Mouse (Mus musculus) stomach, embryonic 16.5 days (tissue): ENCODE results near the gene Ucp3. TPM values are rescaled to one million over a fixed set of nuclear protein-coding genes. Genes with fewer than 3 reads are reported as not detected.

Experiments
- ATAC-seq: fragments of 200-750 bp; cut with Nextera tagmentation; 2 replicates; pipeline ENCODE4 v1.8.0; 2017; ENCODE audit warnings: moderate number of reproducible peaks, moderate TSS enrichment; ENCODE audit not compliant: insufficient read depth, low FRiP score
- H3K27ac ChIP-seq: fragments of 300-500 bp; sonication (generic); 2 replicates; pipeline ENCODE4 v1.5.1; 2014; ENCODE audit warnings: low read length
- H3K27me3 ChIP-seq: fragments of 300-500 bp; sonication (generic); 2 replicates; pipeline ENCODE4 v1.6.1; 2014; ENCODE audit warnings: low read length, control low read depth, mixed read lengths; ENCODE audit not compliant: control insufficient read depth, insufficient read depth
- H3K36me3 ChIP-seq: fragments of 300-500 bp; sonication (generic); 2 replicates; pipeline ENCODE4 v1.6.1; 2014; ENCODE audit warnings: low read length; ENCODE audit not compliant: control insufficient read depth, insufficient read depth
- H3K4me1 ChIP-seq: fragments of 300-500 bp; sonication (generic); 2 replicates; pipeline ENCODE4 v1.6.1; 2014; ENCODE audit warnings: low read length, control low read depth, mixed read lengths; ENCODE audit not compliant: control insufficient read depth, insufficient read depth
- H3K4me2 ChIP-seq: fragments of 300-500 bp; sonication (generic); 2 replicates; pipeline ENCODE4 v1.6.1; 2014; ENCODE audit warnings: low read depth, low read length, mixed read lengths
- H3K4me3 ChIP-seq: fragments of 300-500 bp; sonication (generic); replicated peaks from 2 replicates; pipeline ENCODE4 v1.5.1; 2014; ENCODE audit warnings: mild to moderate bottlenecking, low read length
- H3K9ac ChIP-seq: fragments of 300-500 bp; sonication (generic); 2 replicates; pipeline ENCODE4 v1.6.1; 2014; ENCODE audit warnings: low read length
- H3K9me3 ChIP-seq: fragments of 300-500 bp; sonication (generic); replicated peaks from 2 replicates; pipeline ENCODE4 v1.6.1; 2016; ENCODE audit warnings: low read length, control low read depth; ENCODE audit not compliant: control insufficient read depth
- WGBS: fragments of 180-500 bp; shearing (Covaris S2); extraction: QIAGEN DNeasy Blood & Tissue Kit; methylation state at CpG from one replicate; pipeline ENCODE4 v1.1.7; 2014; 5-methylcytosine and 5-hydroxymethylcytosine counted together
- polyA plus RNA-seq: library from polyadenylated mRNA; unstranded; fragments of >200 nt; fragmentation: Nextera tagmentation; extraction: Ambion mirVana; gene quantifications from 2 replicates; pipeline ENCODE4 v1.2.1, GENCODE M21; 2015

The Ucp3 gene
- polyA plus RNA-seq, 1 experiment from 2014 or later, result 0.10 TPM

DNA sequence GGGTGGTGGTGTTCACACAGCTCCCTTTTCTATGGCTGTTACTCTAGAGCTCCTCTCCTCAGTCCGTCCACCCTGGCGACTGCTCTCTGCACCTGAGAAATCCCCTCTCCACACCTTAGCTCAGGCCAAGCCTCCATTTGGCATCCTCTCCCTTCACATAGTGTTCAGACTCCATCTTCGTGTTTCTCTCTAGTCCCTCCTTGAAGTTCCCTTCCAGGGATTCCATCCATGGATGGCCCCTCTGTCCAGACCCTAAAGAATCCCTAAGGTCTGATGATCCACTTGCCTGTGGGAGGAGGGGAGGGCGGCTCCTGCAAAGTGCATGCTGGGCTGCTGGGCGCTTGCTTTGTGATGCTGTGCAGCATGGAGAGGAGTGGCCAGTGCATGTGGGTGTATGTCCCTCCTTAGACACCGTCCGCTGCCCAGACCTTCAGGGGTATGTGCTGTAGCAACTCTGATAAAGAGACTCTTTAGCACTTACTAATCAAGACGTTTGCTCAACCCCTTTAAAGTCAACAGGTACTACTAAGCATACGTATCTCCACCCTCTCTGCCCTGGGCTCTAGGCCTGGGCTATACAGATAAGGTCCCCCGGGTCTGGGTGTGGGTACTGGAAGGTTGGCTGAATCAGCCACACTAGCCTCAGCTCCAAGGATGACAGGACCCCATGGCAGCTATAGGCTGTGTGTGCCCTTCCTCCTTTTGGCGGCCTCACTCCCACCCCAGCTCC is 5.8 kb upstream of the Ucp3 start:
- Histone ChIP-seq H3K4me2 (0 out of 2 replicates have a peak overlapping the region, but pooled peaks have one; percentile 18), H3K9ac (no peak overlapping the region), H3K4me1 (peaks cover 31% of the 10 kb centered on the region), H3K9me3 (no peaks in the 10 kb centered on the region), H3K4me3 (no peak overlapping the region), H3K27ac (peak overlapping the region; percentile 86), H3K27me3 (no peaks in the 10 kb centered on the region), H3K36me3 (peaks cover 7% of the 10 kb centered on the region; the same call in 1 of the 2 replicates)
- WGBS, result 75% methylated on average over 11 of the region's 11 CpGs
- ATAC-seq, result peak; percentile 88

- Histone ChIP-seq H3K27me3 (no peaks in the 10 kb centered on the region), H3K27ac (no peak overlapping the region), H3K4me2 (no peak overlapping the region), H3K36me3 (peaks cover 4% of the 10 kb centered on the region; the same call in 1 of the 2 replicates), H3K4me1 (peaks cover 24% of the 10 kb centered on the region), H3K9ac (no peak overlapping the region), H3K9me3 (no peaks in the 10 kb centered on the region), H3K4me3 (no peak overlapping the region)
- 82% methylated on average over 6 of the region's 6 CpGs for WGBS
- no peak for ATAC-seq
Measured at GRCm38 (mm10) chr7:100468761-100469160, 4.0 kb upstream of the Ucp3 start.

- Histone ChIP-seq H3K4me1 (peaks cover 24% of the 10 kb centered on the region), H3K4me2 (no peak overlapping the region), H3K27ac (no peak overlapping the region), H3K27me3 (no peaks in the 10 kb centered on the region), H3K36me3 (peaks cover 4% of the 10 kb centered on the region; the same call in 1 of the 2 replicates), H3K9ac (no peak overlapping the region), H3K9me3 (no peaks in the 10 kb centered on the region), H3K4me3 (no peak overlapping the region)
- no peak for ATAC-seq
- 70% methylated on average over 1 of the region's 1 CpGs for WGBS
Measured at GRCm38 (mm10) chr7:100469502-100469901, 3.3 kb upstream of the Ucp3 start.

- Histone ChIP-seq H3K27ac (no peak overlapping the region), H3K36me3 (peaks cover 4% of the 10 kb centered on the region; the same call in 1 of the 2 replicates), H3K27me3 (no peaks in the 10 kb centered on the region), H3K4me2 (no peak overlapping the region), H3K9ac (no peak overlapping the region), H3K4me3 (no peak overlapping the region), H3K4me1 (peaks cover 20% of the 10 kb centered on the region), H3K9me3 (no peaks in the 10 kb centered on the region)
- WGBS, result 89% methylated on average over 11 of the region's 11 CpGs
- no peak for ATAC-seq
Measured at GRCm38 (mm10) chr7:100470796-100471406, 1.9 kb upstream of the Ucp3 start.

DNA sequence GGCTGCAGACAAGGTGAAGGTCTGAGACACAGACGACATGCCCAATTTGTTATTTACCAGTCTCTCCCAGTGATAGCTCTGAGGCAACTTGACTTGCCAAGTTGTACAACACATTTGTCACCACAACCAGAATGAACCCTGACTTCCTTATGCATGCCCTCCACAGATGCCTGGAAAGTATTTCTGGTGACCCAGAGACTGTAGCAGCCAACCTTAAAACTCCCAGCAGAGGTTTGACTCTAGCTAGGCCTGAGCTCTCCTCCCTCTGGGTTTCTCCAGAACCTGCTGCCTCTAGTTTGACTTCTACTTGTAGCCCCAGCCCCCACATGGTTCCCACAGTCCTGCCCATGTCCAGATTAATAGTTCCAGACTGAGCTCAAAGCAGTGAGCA is 1.4 kb upstream of the Ucp3 start:
- H3K36me3 ChIP-seq, result peaks cover 4% of the 10 kb centered on the region; the same call in 1 of the 2 replicates
- no peaks in the 10 kb centered on the region for H3K9me3 ChIP-seq
- H3K27me3 ChIP-seq, result no peaks in the 10 kb centered on the region
- WGBS, result 93% methylated on average over 1 of the region's 1 CpGs
- no peak overlapping the region for H3K4me3 ChIP-seq
- no peak for ATAC-seq
- no peak overlapping the region for H3K4me2 ChIP-seq
- H3K27ac ChIP-seq, result no peak overlapping the region
- H3K9ac ChIP-seq, result no peak overlapping the region
- peaks cover 15% of the 10 kb centered on the region for H3K4me1 ChIP-seq

- H3K36me3 ChIP-seq, result peaks cover 4% of the 10 kb centered on the region; the same call in 1 of the 2 replicates
- no peaks in the 10 kb centered on the region for H3K9me3 ChIP-seq
- H3K9ac ChIP-seq, result no peak overlapping the region
- H3K4me3 ChIP-seq, result no peak overlapping the region
- H3K27me3 ChIP-seq, result no peaks in the 10 kb centered on the region
- peaks cover 4% of the 10 kb centered on the region for H3K4me1 ChIP-seq
- no peak overlapping the region for H3K27ac ChIP-seq
- WGBS, result 78% methylated on average over 9 of the region's 9 CpGs
- ATAC-seq, result no peak
- H3K4me2 ChIP-seq, result no peak overlapping the region
Measured at GRCm38 (mm10) chr7:100473846-100474454, 1.2 kb downstream of the Ucp3 start.

DNA sequence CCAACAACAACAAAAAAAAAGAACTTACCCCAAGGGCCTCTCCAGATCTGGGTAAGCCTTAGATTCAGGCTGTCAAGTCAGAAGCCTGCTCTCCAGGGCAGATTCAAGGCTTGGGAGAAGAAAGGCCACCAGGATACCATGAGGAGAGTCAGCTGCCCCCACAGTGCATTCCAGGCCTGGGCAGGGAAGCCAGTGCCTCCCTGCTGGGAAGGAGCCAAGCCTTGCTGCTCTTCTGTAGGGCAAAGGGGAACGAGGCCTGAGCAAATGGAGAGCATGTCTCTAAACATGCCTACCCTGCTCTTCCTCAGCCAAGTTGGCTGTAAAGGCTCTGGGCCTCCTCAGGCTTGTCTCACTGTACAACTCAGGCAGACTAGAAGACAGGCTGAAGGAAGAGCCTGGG is 1.9 kb downstream of the Ucp3 start:
- no peaks in the 10 kb centered on the region for H3K9me3 ChIP-seq
- peak; percentile 66; the same call in 1 of the 2 replicates for ATAC-seq
- no peak overlapping the region for H3K9ac ChIP-seq
- no peak overlapping the region for H3K4me2 ChIP-seq
- peak overlapping the region; percentile 30; the same call in 1 of the 2 replicates for H3K27ac ChIP-seq
- H3K36me3 ChIP-seq, result peaks cover under 1% of the 10 kb centered on the region; the same call in 1 of the 2 replicates
- WGBS, result 45% methylated on average over 1 of the region's 1 CpGs
- H3K4me3 ChIP-seq, result no peak overlapping the region
- H3K27me3 ChIP-seq, result no peaks in the 10 kb centered on the region
- peaks cover 9% of the 10 kb centered on the region for H3K4me1 ChIP-seq

- H3K4me1 ChIP-seq, result peaks cover 9% of the 10 kb centered on the region
- H3K4me2 ChIP-seq, result no peak overlapping the region
- H3K4me3 ChIP-seq, result no peak overlapping the region
- H3K9me3 ChIP-seq, result no peaks in the 10 kb centered on the region
- H3K36me3 ChIP-seq, result no peaks in the 10 kb centered on the region
- WGBS, result 73% methylated on average over 20 of the region's 20 CpGs
- H3K27ac ChIP-seq, result 0 out of 2 replicates have a peak overlapping the region, but pooled peaks have one; percentile 4
- H3K9ac ChIP-seq, result no peak overlapping the region
- no peak; the same call in 1 of the 2 replicates for ATAC-seq
- H3K27me3 ChIP-seq, result no peaks in the 10 kb centered on the region
Measured at GRCm38 (mm10) chr7:100479100-100479822, 6.5 kb downstream of the Ucp3 start.
